Mouse (Mus musculus): ENCODE measurements around the gene Tmub2.

GRCm38 (mm10) chr11:102296491-102297472 lies 12.1 kb downstream of the Tmub2 start, which contains the start of gene Atxn7l3:
- TF ChIP-seq ZNF384 (IDR thresholded peaks at IDR 0.05; ENCODE audit: low read depth, low read length), result 0 out of 2 replicates have a peak, but pooled peaks have one; percentile 4
- no peak for TF ChIP-seq ZC3H11A (IDR thresholded peaks at IDR 0.05; ENCODE audit: borderline replicate concordance, low read depth, low read length)
- TF ChIP-seq MAFK (IDR thresholded peaks at IDR 0.05; ENCODE audit: insufficient read depth, low read depth, low read length), result no peak
